8 mouse cellular contexts compared by ENCODE assay signal in the genomic region with DNA sequence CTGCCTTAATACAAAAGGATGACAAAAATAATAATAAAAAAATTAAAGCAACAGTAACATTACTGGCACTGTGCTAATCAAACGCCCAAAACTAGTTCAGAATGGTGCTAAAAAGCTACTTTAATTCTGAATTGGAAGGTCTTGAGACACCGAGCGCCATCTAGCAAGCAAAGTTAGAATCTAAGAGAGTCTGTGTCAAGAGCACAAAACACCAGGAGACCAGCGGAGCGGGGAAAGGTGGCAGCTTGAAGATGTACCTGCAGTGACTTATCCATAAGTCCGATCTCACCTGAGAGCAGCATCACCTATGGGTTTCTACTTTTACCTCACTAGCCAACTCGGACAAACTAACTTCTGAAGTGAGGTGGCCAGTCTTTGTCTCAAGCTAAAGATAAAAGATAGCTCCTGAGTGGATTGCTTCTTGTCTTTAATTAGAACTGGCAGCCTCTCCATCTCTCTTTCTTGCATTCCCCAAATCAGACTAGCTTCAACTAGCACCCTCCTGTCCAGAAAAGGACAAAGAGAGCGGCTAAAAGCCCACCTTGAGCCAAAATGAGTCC. TPM values are rescaled to one million over a fixed set of nuclear protein-coding genes. Genes with fewer than 3 reads are reported as not detected.
DNase-seq lines count a peak whose midpoint lies in the region; TF ChIP-seq lines count a peak whose summit lies in the region.

No protein-coding gene starts in this region.

- intact Hi-C loops in left cerebral cortex, postnatal 36 days (cut with DNase I): loop anchor here (10.0 kb wide), 4 partner anchors 281 to 1371 kb away; no protein-coding TSS in a partner anchor

- no peaks in the 10 kb centered on the region for H3K79me2 ChIP-seq in MEL (ENCODE audit: control insufficient read depth, insufficient read depth, low read length, poor library complexity)

- no peak overlapping the region for H3K27ac ChIP-seq in MEL (ENCODE audit: control insufficient read depth, low read depth, low read length)

- H3K27me3 ChIP-seq in MEL (ENCODE audit: control insufficient read depth in 1 of 2, insufficient read depth in 2 of 2, low read length in 2 of 2): peaks cover 0 to 3% of the 10 kb centered on the region in 2 experiments; a peak in 1 of 4 replicates

- H3K9me3 ChIP-seq in MEL (replicated peaks; ENCODE audit: insufficient read depth, low read length): no peaks in the 10 kb centered on the region

- no peak for TF ChIP-seq EP300 in MEL (IDR thresholded peaks at IDR 0.05; ENCODE audit: low read depth in 1 of 2, low read length in 2 of 2)

- H3K9ac ChIP-seq in MEL (ENCODE audit: control insufficient read depth, low read depth, low read length, poor library complexity, severe bottlenecking): no peak overlapping the region

- peak; percentile 31 for DNase-seq in kidney, adult 9 months
- no peak for DNase-seq in kidney, adult 8-10 months
- no peak for DNase-seq in MEL (ENCODE audit: low read depth, low spot score)
- DNase-seq in embryo, embryonic 10.5 days (ENCODE audit: low spot score): peak; percentile 77
- peak; percentile 43 to 53 for DNase-seq in kidney, postnatal 36 days
- DNase-seq in frontal cortex, postnatal 25 days (ENCODE audit: low spot score in 2 of 2): no peak
- DNase-seq in c-Kit-positive CD71-positive TER-119-positive erythroid progenitor cells, embryonic 14.5 days (ENCODE audit: low spot score): no peak
- no peak for DNase-seq in left cerebral cortex, postnatal 36 days (ENCODE audit: low spot score in 2 of 2)

- TF ChIP-seq RAD21 in MEL (IDR thresholded peaks at IDR 0.05; ENCODE audit: low read depth, low read length): no peak; the same call in 1 of the 2 replicates

- no peak overlapping the region for H3K4me3 ChIP-seq in MEL (ENCODE audit: control insufficient read depth in 1 of 2, insufficient read depth in 1 of 2, low read depth in 2 of 2, low read length in 2 of 2)

- H3K36me3 ChIP-seq in MEL (ENCODE audit: control insufficient read depth in 1 of 2, insufficient read depth in 2 of 2, low read length in 2 of 2): no peaks in the 10 kb centered on the region

- no peaks in the 10 kb centered on the region for H3K4me1 ChIP-seq in MEL (ENCODE audit: control insufficient read depth in 1 of 2, insufficient read depth in 2 of 2, low read length in 2 of 2)

- no peak for TF ChIP-seq POLR2A in MEL (IDR thresholded peaks at IDR 0.05; ENCODE audit: control insufficient read depth in 1 of 2, insufficient read depth in 1 of 2, low read depth in 1 of 2, low read length in 2 of 2, poor library complexity in 1 of 2)

- no peak for TF ChIP-seq CTCF in MEL (IDR thresholded peaks at IDR 0.05 in 2 of 3, conservative IDR thresholded peaks at IDR 0.05 in 1 of 3; ENCODE audit: control insufficient read depth in 1 of 3, insufficient read depth in 1 of 3, low read depth in 2 of 3, low read length in 3 of 3, poor library complexity in 1 of 3, severe bottlenecking in 1 of 3)

TF ChIP-seq in MEL, 35 proteins besides CTCF, POLR2A, EP300 and RAD21:
- TF ChIP-seq SMC3 (IDR thresholded peaks at IDR 0.05; ENCODE audit: low read depth, low read length) (peak; percentile 26; the same call in 1 of the 2 replicates), MAFK (IDR thresholded peaks at IDR 0.05; ENCODE audit: borderline replicate concordance, low read depth, low read length) (no peak)
TF ChIP-seq in MEL: peak in this region for 1.

RNA-seq across cellular contexts. Expression of a gene that starts 23.7 kb away (rescaled TPM):
- total RNA-seq in MEL (2012; rRNA removed): 9.9 and 11.3 TPM in 2 replicates
- 10 to 100 TPM in 1 of 2 experiments, not detected in 1; 27.1 TPM for polyA plus RNA-seq in MEL (2012; ENCODE audit: insufficient read depth in 1 of 2, insufficient read length in 2 of 2, low read depth in 1 of 2, low replicate concordance in 2 of 2, missing spikeins in 1 of 2)
- total RNA-seq in left cerebral cortex, postnatal 36 days (2021): 100 to 1,000 TPM; 128 to 130 TPM

Comparison
In these comparisons a context has a peak if more than half of its experiments do, and no peak if none do; other contexts are left out.
1. DNase-seq: peak in kidney, adult 9 months (single experiment), embryo, embryonic 10.5 days (single experiment) and kidney, postnatal 36 days (2 of 2); none in kidney, adult 8-10 months (0 of 2), MEL (single experiment), frontal cortex, postnatal 25 days (0 of 2), c-Kit-positive CD71-positive TER-119-positive erythroid progenitor cells, embryonic 14.5 days (single experiment) and left cerebral cortex, postnatal 36 days (0 of 2).
2. RNA of a gene that starts 23.7 kb away (total RNA-seq): 128 to 130 TPM in left cerebral cortex, postnatal 36 days; 9.9 to 11.3 TPM in MEL; every median in the first group is over 10 times any median in the second.